Mouse (Mus musculus) hematopoietic multipotent progenitor cell, adult 10-12 weeks (in vitro differentiated cells): ENCODE results near the gene Mypn. TPM values are rescaled to one million over a fixed set of nuclear protein-coding genes. Genes with fewer than 3 reads are reported as not detected.

ENCODE experiments used
- polyA plus RNA-seq: library from polyadenylated mRNA; stranded (reverse); fragments of >175 nt; gene quantifications from 2 replicates; pipeline ENCODE4 v1.2.3, GENCODE M21; 2012; ENCODE audit warnings: low replicate concordance

Mypn gene
- 0.07 TPM in 1 of 2 replicates, not detected in the other for polyA plus RNA-seq

GRCm38 (mm10) chr10:63203728-63204127 is at the start of gene Mypn:
TSS of gene Mypn (minus strand) at chr10:63203952.

GRCm38 (mm10) chr10:63243493-63244054 is 39.8 kb upstream of the Mypn start, which contains the start of gene Herc4:
TSS of gene Herc4 (plus strand) at chr10:63243810.

GRCm38 (mm10) chr10:63099521-63099920 is 104.2 kb downstream of the Mypn start, which contains the start of gene Atoh7:
TSS of gene Atoh7 (plus strand) at chr10:63099651.

Other genes with a start within 250 kb of the Mypn start
- gene Rufy2, start 223.7 kb downstream of the Mypn start, polyA plus RNA-seq, result 3.9 and 4.1 TPM in 2 replicates
- 15.2 and 16.7 TPM in 2 replicates for gene Hnrnph3, start 179.7 kb downstream of the Mypn start, polyA plus RNA-seq
- not detected in 2 replicates for gene Pbld2, start 179.6 kb downstream of the Mypn start, polyA plus RNA-seq
- not detected in 2 replicates for gene Pbld1, start 143.8 kb downstream of the Mypn start, polyA plus RNA-seq
- not detected in 2 replicates for gene Atoh7, start 104.3 kb downstream of the Mypn start, polyA plus RNA-seq
- gene Herc4, start 39.9 kb upstream of the Mypn start, polyA plus RNA-seq, result 25.4 and 53.0 TPM in 2 replicates
- gene Sirt1, start 177.8 kb upstream of the Mypn start, polyA plus RNA-seq, result 3.6 and 5.2 TPM in 2 replicates
- gene Dnajc12, start 178.5 kb upstream of the Mypn start, polyA plus RNA-seq, result 0.30 TPM in 1 of 2 replicates, not detected in the other
- gene Gm7075, start 217.8 kb upstream of the Mypn start, polyA plus RNA-seq, result not detected in 2 replicates
- gene Ctnna3, start 226.1 kb upstream of the Mypn start, polyA plus RNA-seq, result not detected in 2 replicates